Mouse (Mus musculus) erythroblast, embryonic 14.5 days (primary cell): ENCODE results near the gene Mfrp.

Experiments used
- GATA1 ChIP-seq: IDR thresholded peaks from 2 replicates; pipeline ENCODE4 v1.6.1; 2012; ENCODE audit warnings: low read length, inconsistent platforms, mixed read lengths
- TAL1 ChIP-seq: IDR thresholded peaks from 3 replicates; pipeline ENCODE4 v1.6.1; 2012; ENCODE audit warnings: low read length, inconsistent platforms, mixed read lengths

DNA sequence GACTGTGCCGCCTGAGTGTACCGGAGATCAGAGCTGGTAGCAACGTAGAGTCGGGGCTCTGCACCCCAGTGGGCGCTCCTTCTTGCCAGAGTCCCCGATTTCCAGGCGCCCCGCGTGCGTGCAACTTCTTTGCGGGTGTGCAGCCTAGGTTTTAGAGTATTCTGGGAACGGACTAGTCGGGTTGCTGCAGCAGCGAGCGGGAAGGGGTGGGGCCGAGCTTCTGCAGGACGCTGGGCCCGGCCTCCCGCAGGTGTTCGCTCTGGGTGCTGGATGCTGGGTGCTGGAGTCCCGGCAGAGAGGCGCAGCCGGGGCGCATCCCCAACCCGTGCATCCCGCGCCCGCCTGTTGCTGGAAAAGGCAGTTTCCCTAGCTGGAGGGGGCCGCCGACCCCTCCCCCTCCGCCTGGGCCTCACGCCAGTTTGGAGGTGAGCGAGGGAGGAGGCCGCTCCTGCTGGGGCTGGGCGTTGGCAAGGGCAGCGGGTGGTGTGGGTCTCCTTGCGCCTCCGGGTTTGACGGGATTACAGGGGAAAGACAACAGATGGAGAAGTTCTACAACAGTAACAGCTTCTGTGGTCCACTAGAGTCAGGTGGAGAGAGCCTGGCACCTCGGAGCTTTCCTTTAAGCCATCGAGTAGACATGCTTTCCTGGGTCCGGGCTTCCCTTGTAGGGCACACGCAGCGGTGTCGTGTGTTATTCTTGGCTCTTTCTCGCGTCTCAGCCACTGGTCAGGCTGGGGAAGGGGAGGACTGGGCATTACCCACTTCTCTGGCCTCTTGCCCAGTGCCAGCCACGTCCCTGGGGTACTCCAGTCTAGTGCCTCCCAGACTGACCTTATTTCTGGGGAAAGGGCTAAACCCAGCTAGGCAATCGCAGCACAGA is 33.6 kb downstream of the Mfrp start:
- TF ChIP-seq GATA1 (no peak), TAL1 (no peak)
